Mouse (Mus musculus): ENCODE results near the gene Myh8. TPM values are rescaled to one million over a fixed set of nuclear protein-coding genes. Genes with fewer than 3 reads are reported as not detected.

Gene Myh8
- total RNA-seq (2021): under 1 TPM; 0.87 to 0.94 TPM
- long read RNA-seq, experiment 1: 0 reads
- long read RNA-seq, experiment 2, partial matches to known transcripts: 1 of 2 reads
- long read RNA-seq, experiment 2, other reads (novel, unspliced or antisense): 1 of 2 reads

DNA sequence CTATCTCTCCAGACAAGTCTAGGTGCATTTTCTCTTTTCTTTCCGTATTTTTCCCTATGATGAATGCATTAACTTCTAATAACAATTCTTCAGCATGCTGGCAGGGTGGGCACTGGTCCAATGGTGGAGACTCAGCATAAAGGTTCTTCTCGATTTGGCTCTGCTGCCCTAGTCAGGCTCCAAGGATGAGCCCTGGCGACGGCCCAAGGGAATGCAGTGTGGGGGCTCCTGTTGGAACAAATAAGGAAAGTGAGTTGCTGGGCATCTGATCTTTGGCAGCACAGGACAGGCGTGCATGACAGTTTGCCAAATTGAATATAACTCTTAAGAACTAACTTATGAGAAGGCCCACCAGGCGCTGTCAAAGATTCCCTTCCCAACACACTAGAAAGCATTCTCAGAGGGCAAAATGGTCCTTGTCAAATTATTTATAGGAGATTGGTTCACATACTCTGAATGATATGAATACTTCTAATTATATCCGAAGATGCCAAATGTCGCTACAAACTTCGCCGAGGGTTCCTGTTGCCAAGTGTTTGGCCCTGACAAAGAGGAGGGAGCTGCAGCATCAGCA is at the start of gene Myh8:
Myh8 (plus strand) TSS at position 524 of the 574 bp plus-strand sequence.
- DNase-seq (ENCODE audit: low spot score in 2 of 2): no peak
- intact Hi-C loops (cut with DNase I): no loop called here

DNA sequence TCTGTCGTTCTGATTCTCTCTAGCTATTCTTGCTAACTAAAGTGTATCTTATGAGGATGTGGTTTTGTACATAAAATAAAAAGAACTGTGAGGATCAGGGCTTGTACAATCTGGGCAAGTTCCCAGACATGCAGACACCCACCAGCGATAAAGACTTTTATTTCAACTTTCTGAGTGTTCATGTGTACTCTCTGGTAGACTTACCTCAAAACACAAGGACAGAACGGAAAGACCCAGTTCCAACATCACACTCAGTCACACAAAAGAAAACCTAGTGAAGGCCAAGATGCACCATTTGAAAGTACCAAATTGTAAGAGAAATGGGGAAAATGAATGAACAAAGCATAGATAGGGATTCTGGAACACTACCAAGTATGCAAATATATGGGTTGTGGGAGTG is 48.2 kb upstream of the Myh8 start:
- intact Hi-C loops (cut with DNase I): no loop called here
- peak in 1 of 2 experiments; percentile 13 for DNase-seq (ENCODE audit: low spot score in 2 of 2)

DNA sequence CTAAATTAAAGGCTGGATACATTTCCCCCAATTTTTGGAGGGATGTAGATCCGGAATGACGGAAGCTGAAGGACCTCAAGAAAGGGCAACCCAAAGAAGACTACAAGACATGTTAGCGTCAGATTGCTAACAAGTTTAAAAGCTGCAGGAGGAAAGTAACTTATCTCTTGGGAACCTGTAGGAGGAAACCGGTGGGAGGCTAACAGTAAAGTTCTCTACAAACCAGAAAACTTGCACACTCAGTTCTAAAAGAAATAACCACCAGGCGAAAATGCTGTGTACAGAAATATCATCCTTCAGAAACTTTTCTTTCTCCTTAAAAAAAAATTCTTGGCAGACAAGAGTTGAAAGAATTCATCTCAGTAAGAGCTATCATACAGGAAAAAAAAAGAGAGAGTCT is 47.8 kb upstream of the Myh8 start:
- intact Hi-C loops (cut with DNase I): no loop called here
- DNase-seq (ENCODE audit: low spot score in 2 of 2): peak; percentile 23 to 66

DNA sequence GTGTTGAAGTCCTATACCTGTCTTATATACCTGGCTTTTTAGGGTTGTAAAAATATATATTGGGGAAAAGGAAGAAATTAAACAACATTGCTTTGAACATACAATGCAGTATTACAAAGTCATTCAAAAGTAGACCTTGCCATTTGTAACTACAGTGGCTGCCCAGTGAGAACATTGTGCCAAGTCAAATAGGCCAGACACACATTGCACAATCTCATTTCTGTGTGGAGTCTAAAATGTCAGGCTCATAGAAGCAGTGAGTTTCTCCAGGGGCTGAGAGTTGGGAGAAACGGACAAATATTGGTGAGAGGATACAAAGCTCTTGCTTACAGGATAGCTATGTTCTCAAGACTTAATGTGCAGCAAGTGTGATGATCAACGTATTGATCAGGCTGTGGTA is 47.0 kb upstream of the Myh8 start:
- DNase-seq (ENCODE audit: low spot score in 2 of 2): no peak
- intact Hi-C loops (cut with DNase I): no loop called here

DNA sequence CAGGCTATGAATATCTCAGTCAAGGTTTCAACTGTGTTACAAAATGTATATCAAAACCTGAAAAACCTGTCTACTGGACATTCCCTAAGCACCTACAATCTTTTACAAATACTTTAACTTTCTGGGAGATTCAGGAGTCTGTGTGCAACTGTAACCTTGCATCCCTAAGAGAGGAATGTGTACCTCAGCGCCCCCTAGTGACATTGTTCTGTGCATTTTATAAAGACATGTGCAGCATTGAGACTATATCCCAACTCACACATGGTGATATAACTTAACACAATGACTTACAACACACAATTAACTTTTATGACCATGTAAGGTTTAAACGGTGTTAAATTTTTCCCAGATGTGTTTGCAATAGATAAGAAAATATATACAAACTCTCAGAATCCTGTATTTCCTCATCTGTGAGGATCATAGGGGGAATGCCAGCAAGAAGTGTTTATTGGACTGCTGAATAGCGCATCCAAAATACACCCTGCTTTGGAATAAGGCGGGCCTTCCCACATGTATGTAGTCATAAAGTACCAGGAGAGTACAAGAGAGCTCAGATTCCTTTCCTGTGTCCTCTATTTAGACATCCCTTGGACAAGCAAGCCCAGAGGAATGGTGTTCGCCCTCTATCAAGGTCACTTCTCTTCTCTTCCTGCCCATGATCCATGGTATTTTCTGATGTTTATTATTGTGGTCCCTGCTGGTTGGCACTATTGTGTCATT is 41.1 kb upstream of the Myh8 start:
- intact Hi-C loops (cut with DNase I): loop anchor here (2.0 kb wide), 1 partner anchor 123 kb away; no protein-coding TSS in a partner anchor

DNA sequence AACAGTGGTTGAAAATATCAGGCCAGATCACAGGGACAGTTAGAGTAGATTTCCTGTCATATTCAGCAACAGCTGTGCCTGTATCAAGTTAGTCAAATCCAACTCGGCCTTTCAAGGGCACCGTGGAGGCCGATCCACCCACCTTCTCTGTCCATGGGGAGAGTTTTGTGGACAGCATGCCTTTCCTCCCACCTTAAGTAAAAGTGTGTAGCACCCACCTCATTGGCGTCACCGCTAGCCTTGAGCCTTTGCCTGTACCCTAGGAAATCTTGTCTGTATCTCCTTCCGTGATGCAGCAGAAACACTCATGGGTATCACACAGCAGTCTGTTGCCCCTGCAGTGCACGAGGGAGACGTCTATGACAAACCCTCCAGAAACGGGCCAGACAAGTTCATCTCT is 40.1 kb upstream of the Myh8 start:
- no peak for DNase-seq (ENCODE audit: low spot score in 2 of 2)
- intact Hi-C loops (cut with DNase I): no loop called here

More for the DNA sequence above, 41.1 kb upstream of the Myh8 start:
- DNase-seq (ENCODE audit: low spot score in 2 of 2): peak; percentile 72 to 80

DNA sequence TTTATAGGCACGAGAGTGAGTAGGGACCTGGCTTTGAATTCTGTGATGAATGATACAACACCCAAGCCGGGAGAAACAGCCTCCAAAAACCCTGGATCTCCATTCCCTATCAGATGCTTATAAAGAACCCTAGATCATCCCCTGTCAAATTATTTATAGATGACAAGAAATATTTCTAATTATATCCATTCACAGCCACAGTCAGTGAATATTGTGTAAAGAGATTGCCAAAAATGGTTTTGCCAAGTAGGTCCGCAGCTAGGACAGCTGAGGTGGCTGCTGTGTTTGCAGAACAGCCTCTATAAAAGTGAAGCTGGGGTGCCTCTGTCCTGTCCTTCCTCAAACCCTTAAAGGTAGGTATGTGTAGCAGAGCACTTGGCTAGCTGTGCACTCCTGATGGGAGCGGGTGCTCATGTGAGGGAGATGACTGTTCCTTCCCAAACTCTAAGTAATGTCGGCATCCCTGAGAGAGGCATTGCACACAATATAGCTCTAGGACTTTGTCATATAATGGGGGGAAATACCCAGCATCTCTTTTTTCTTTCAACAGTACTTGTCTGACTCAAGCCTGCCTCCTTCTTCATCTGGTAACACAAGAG is 39.3 kb upstream of the Myh8 start, which contains the start of gene Myh4:
Myh4 (plus strand) TSS at position 549 of the 599 bp plus-strand sequence.
- intact Hi-C loops (cut with DNase I): no loop called here
- DNase-seq (ENCODE audit: low spot score in 2 of 2): no peak

DNA sequence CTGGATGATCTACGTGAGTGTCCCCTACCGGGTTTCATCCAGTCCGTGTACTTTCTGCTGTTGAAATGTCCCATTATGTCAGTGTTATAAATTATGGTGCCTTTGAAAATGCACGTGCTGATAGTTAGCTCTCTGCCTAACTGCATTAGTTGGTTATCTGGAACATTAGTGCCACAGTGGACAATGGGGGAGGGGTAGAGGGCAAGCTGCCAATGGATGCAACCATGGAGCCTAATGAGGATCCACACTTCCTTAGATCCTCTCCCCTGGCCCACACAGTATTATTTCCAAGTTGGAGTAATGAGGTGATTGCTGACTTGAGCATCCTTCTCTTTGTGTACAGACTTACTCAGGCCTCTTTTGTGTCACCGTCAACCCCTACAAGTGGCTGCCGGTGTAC is 35.9 kb upstream of the Myh8 start:
- no peak for DNase-seq (ENCODE audit: low spot score in 2 of 2)
- intact Hi-C loops (cut with DNase I): no loop called here

DNA sequence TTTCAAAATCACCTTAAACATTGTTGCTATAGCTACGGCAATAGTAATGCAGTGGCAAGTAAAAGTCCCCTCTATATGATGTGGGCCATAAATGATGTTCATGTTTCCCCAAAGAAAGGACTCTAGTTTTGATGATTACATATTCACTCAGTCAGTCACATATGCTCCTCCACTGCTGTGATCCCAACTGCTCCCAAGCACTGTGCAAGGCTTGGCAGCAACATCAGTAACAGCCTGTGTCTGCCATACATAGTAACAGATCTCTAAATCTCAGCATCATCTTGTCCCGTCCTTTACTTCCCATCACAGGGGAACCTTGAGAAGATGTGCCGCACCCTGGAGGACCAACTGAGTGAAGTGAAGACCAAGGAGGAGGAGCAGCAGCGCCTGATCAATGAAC is 23.2 kb upstream of the Myh8 start:
- intact Hi-C loops (cut with DNase I): no loop called here
- DNase-seq (ENCODE audit: low spot score in 2 of 2): peak; percentile 24 to 37

DNA sequence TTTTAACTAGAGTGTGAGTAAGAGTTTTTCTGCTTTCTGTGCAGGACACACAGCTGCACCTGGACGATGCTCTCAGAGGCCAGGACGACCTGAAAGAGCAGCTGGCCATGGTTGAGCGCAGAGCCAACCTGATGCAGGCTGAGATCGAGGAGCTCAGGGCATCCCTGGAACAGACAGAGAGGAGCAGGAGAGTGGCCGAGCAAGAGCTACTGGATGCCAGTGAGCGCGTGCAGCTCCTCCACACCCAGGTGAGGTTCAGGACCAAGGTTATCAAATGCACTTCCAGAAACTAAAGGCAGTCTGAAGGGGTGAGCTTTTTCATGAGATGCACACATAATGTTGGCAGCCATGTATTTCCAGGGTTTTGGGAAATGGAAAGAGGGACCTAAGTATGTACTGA is 19.9 kb upstream of the Myh8 start:
- intact Hi-C loops (cut with DNase I): no loop called here
- DNase-seq (ENCODE audit: low spot score in 2 of 2): no peak

DNA sequence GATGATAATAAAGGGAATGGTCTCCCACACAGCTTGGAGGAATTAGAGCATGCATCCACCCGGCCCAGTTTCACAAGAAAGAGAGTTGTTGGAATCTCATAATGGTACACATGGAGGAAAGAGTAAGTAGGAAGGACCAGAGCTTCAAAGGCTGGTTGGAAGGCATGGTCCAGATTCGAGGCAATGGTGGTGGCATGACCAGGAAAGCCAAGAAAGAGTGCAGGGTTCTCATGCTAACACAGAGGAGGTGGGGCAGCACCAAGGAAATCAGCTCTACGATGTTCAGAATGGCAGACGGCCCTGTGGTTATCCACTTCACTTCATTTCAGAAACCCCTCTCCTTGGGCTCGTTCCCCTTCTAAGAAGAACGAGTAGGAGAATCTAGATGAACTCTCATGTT is 16.0 kb upstream of the Myh8 start:
- intact Hi-C loops (cut with DNase I): no loop called here
- DNase-seq (ENCODE audit: low spot score in 2 of 2): no peak

DNA sequence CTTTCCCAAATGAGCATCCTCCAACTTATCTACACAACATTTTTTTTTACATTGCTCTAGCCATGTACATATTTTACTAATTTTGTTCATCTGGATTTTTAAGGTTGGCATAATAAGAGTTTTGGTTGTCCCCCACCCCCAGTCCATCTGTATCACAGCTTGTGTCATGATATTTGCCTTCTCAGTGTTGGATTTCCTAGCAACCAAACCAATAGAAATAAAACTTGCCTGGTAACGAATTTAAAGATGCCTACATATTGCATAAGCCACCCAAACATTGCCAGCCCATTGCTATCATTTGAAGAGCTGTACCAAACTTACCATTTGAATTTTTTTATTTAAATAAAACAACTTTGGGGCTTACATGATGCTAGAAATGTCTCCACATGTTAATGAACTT is 16.5 kb downstream of the Myh8 start:
- peak in 1 of 2 experiments; percentile 9 for DNase-seq (ENCODE audit: low spot score in 2 of 2)
- intact Hi-C loops (cut with DNase I): no loop called here

DNA sequence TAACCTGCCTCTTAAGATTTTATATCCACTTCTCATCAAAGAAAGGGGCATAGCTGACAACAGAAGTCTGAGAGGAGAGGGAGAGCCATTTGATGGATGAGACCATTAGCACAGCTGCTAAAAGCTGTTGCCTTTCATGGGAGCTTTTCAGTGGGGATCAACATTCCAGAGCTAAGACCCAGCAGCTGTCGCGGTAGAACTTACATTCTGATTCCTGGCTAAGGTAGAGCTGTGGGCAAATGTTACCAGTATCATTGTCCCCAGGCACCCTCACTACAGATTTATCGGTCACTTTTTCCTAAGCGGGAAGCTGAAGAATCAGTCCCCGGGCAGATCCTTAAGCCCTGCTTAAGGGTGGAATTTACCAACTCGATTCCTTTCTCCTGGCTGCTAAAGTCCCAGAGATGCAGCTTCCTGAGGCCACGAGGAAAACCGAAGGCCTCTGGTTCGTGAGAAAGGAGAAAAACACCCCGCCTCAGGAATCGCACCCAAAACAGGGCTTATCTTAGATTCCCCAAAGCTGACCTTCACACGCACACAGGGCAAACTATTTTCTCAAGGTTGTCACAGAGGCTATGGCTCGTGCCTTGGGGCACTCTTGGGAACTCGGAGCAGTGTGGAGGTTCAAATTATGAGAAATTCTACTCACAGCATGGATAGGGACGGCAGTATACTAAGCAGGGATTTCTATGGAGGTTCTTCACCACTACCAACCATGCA is 37.0 kb downstream of the Myh8 start:
- DNase-seq (ENCODE audit: low spot score in 2 of 2): no peak
- intact Hi-C loops (cut with DNase I): no loop called here

DNA sequence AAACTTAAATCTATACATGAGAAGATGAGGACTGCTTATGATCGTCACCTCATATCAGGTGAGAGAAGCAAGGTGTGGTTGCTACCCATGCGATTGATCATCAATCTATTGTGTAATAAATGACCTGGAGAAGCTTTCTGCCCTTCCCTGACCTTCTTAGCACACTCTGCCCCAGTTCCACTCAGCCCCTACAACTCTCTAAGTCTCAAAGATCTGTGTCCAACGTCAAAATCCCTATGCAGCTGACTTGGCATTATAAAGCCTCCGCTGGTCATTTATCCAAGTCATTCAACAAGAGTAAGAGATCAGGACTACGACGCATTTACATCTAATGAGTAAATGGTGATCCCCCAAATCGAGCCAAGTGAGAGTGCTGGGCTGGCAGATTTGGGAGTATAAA is 44.4 kb downstream of the Myh8 start, which contains the start of gene Myh13:
Myh13 (plus strand) TSS at position 301 of the 400 bp plus-strand sequence.
- no peak for DNase-seq (ENCODE audit: low spot score in 2 of 2)
- intact Hi-C loops (cut with DNase I): no loop called here

DNA sequence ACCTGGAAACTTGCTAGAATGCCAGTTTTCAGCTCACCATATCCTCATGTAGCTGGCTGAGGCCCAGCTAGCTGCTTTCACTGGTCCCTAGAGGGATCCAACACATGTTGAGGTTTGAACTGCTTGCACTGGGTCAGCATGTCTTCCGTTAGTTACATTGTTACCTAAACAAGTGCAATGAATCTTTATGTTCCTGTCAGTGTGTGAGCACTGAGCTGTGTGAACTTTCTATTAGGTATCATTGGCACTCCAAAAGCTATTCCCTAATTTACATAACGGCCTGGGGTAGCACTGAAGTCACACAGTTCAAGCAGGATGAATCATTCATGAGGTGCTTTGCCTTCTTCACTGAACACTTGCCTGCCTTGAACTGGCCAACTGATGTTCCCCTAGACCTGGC is 49.6 kb downstream of the Myh8 start:
- intact Hi-C loops (cut with DNase I): no loop called here

DNA sequence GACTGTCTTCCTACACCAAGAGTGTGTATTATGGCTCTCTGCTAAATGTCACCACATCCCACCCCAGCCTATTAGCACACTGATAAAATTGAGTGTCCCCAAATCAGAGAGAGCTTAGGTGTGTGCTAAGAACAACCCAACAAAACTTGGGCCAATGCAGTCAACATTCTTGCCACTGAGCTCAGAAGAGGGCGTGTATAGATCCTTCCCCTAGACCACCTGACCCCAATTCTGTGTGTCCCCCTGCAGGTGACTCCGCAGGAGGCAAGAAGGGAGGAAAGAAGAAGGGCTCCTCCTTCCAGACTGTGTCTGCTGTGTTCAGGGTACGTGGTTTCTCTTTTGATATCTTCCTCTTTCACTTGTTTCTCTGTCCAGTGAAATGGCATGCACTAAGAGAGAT is 67.6 kb downstream of the Myh8 start:
- intact Hi-C loops (cut with DNase I): loop anchor here (5.0 kb wide), 1 partner anchor 97 kb away; no protein-coding TSS in a partner anchor
- no peak for DNase-seq (ENCODE audit: low spot score in 2 of 2)

More for the DNA sequence above, 49.6 kb downstream of the Myh8 start:
- no peak for DNase-seq (ENCODE audit: low spot score in 2 of 2)

DNA sequence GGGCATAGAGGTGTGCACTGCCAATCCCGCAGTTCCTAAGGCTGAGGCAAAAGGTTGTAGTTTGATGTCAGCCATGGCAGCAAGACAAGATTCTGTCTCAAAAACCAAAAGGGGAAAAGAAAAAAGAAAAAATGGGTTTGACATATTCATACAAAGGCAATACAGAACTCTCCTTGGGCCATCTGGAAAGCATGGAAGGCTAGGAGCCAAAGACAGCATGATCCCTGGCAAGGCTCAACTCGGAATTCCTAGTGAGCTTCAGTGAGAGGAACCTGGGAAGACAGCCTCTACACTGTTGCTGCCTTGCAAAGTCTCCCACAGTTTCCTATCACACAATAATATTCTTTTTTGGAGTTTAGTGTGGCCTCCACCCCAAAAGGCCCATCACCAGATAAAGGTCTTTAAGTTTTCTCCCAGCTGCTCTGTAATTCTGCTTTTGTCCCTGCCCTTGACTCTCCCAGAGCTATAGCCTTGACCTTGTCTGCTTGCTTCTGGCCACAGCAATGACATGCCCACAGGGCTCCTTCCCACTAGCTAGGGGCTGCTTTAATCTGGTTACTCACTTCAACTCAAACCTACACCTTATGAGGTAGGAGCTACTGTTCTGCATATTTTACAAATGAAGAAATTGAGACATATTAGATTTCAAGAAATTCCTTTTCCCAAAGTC is 68.4 kb downstream of the Myh8 start:
- intact Hi-C loops (cut with DNase I): no loop called here
- DNase-seq (ENCODE audit: low spot score in 2 of 2): no peak

DNA sequence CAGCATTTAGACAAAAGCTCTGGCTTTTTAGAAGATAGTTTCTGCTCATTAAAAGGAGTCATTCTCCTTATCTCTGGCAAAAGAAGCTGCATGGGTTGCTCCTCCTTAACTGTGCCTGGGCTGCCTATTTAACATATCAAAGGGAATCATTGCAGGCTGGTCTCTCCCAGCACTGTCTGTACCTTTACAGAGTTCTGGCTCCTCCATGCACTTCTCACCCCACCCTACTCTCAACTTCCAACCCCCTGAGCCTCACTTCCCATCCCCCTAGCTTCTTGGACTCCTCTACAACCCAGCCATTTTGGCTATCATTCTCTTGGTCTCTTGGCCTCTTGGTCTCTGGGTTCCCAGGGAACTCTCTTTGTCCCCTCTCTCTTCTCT is 68.9 kb downstream of the Myh8 start:
- no peak for DNase-seq (ENCODE audit: low spot score in 2 of 2)
- intact Hi-C loops (cut with DNase I): no loop called here

DNA sequence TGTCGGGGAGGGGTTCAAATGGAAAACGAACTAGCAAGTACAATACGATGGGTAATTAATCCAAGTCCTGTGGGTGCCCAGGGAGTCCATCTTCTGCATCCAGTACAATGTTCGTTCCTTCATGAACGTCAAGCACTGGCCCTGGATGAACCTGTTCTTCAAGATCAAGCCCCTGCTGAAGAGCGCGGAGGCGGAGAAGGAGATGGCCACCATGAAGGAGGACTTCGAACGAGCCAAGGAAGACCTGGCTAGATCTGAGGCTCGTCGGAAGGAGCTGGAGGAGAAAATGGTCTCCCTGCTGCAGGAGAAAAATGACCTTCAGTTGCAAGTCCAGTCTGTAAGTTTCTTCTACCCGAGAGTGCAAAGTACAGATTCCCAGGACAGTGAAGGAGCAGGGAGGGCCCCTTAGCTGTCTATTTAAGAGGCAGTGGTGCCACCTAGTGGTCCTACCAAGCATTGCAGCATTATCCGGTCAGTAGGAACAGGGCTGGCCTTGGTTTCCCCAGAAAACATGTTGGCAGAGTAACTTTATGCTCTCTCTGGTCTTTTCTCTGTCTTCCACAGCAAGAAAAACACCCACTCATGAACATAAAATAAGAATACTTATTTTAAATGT is 73.3 kb downstream of the Myh8 start:
- peak; percentile 80 to 88 for DNase-seq (ENCODE audit: low spot score in 2 of 2)
- intact Hi-C loops (cut with DNase I): loop anchor here (1.0 kb wide), 1 partner anchor 240 kb away; no protein-coding TSS in a partner anchor
